Mouse (Mus musculus) heart, adult 2 months (tissue): ENCODE results near the gene Gabbr1. TPM values are rescaled to one million over a fixed set of nuclear protein-coding genes. Genes with fewer than 3 reads are reported as not detected.

Experiments used
- DNase-seq, 2 experiments: peaks; one replicate each; pipeline ENCODE4 v3.0.0; 2021
- H3K27ac ChIP-seq: fragments of 200-600 bp; 2 replicates; pipeline ENCODE4 v1.8.1; 2022
- H3K27me3 ChIP-seq: fragments of 200-500 bp; 2 replicates; pipeline ENCODE4 v1.6.1; 2012; ENCODE audit warnings: mild to moderate bottlenecking, low read length, inconsistent platforms, mixed read lengths; ENCODE audit not compliant: control insufficient read depth, insufficient read depth
- H3K36me3 ChIP-seq: fragments of 200-500 bp; 2 replicates; pipeline ENCODE4 v1.6.1; 2012; ENCODE audit warnings: low read length, inconsistent platforms; ENCODE audit not compliant: control insufficient read depth, insufficient read depth
- H3K4me1 ChIP-seq: fragments of 200-500 bp; 2 replicates; pipeline ENCODE4 v1.6.1; 2011; ENCODE audit warnings: low read length; ENCODE audit not compliant: control insufficient read depth, insufficient read depth
- H3K4me3 ChIP-seq: fragments of 200-600 bp; 2 replicates; pipeline ENCODE4 v1.8.1; 2022
- H3K79me2 ChIP-seq: fragments of 200-500 bp; replicated peaks from 2 replicates; pipeline ENCODE4 v1.6.1; 2012; ENCODE audit warnings: mild to moderate bottlenecking, inconsistent platforms, low read length, moderate library complexity, mixed read lengths; ENCODE audit not compliant: control insufficient read depth, insufficient read depth
- H3K9ac ChIP-seq: fragments of 200-500 bp; 2 replicates; pipeline ENCODE4 v1.6.1; 2012; ENCODE audit warnings: low read depth, mild to moderate bottlenecking, control low read depth, inconsistent platforms, low read length, mixed read lengths
- CTCF ChIP-seq: fragments of 200-600 bp; IDR thresholded peaks from 2 replicates; pipeline ENCODE4 v1.8.1; 2022; ENCODE audit warnings: antibody characterized with exemption, mild to moderate bottlenecking, moderate library complexity
- EP300 ChIP-seq: fragments of 200-500 bp; IDR thresholded peaks from 2 replicates; pipeline ENCODE4 v1.6.1; 2011; ENCODE audit warnings: low read depth, low read length, control low read depth; ENCODE audit not compliant: insufficient read depth
- POLR2A ChIP-seq: fragments of 200-500 bp; IDR thresholded peaks from 2 replicates; pipeline ENCODE4 v1.6.1; 2011; ENCODE audit warnings: mild to moderate bottlenecking, low read depth, low read length, control low read depth; ENCODE audit not compliant: insufficient read depth
- WGBS: fragments of 180-500 bp; shearing (Covaris S2); methylation state at CpG from one replicate; pipeline ENCODE4 v1.1.7; 2018; 5-methylcytosine and 5-hydroxymethylcytosine counted together
- intact Hi-C: fragments of 180-260 bp; cut with DNase I; formaldehyde crosslinking; loops from one replicate; pipeline ENCODE4 v1.15.1; 2025
- polyA plus RNA-seq: library from polyadenylated mRNA; depleted of rRNA; stranded (reverse); fragments of >200 nt; gene quantifications from 2 replicates; pipeline ENCODE4 v1.2.3, GENCODE M21; 2012
- total RNA-seq, 2 experiments: library from RNA; stranded (reverse); gene quantifications; 2 replicates each; pipeline ENCODE4 v1.2.3; 2021

Gene Gabbr1
- total and polyA plus RNA-seq, 3 experiments: 6.5 to 15.5 (median 6.7) TPM

DNA sequence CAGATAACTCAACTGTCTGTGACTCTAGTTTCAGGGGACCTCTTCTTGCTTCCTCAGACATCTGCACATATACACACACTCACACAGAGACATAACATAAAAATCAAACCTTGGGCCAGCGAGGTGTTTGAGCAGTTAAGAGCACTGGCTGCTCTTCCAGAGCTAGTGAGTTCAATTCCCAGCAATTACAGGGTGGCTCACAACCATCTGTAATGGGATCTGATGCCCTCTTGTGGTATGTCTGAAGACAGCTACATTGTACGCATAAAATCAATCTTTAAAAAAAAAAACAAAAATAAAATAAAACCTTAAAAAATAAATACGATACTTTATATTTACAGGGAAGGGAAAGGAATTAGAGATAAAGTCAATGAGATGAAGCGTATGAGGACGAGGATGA, 38.9 kb downstream of the Gabbr1 start:
- 65% methylated on average over 5 of the region's 5 CpGs for WGBS
- Histone ChIP-seq H3K27ac (no peak overlapping the region), H3K9ac (no peak overlapping the region), H3K36me3 (no peaks in the 10 kb centered on the region), H3K4me1 (no peaks in the 10 kb centered on the region), H3K79me2 (no peaks in the 10 kb centered on the region), H3K4me3 (no peak overlapping the region), H3K27me3 (no peaks in the 10 kb centered on the region)
- TF ChIP-seq EP300 (no peak), CTCF (peak; percentile 46)
- intact Hi-C loops: no loop called here
- DNase-seq: no peak

- intact Hi-C loops: no loop called here
- no peaks in the 10 kb centered on the region for H3K27me3 ChIP-seq
- 40% methylated on average over 10 of the region's 10 CpGs for WGBS
- H3K27ac ChIP-seq: no peak overlapping the region
- DNase-seq: no peak
- H3K4me3 ChIP-seq: no peak overlapping the region
- TF ChIP-seq EP300: no peak
- TF ChIP-seq CTCF: no peak
- TF ChIP-seq POLR2A: no peak
- H3K36me3 ChIP-seq: no peaks in the 10 kb centered on the region
- no peaks in the 10 kb centered on the region for H3K79me2 ChIP-seq
- no peaks in the 10 kb centered on the region for H3K4me1 ChIP-seq
- no peak overlapping the region for H3K9ac ChIP-seq
Observed at GRCm38 (mm10) chr17:37085545-37085944, 39.8 kb downstream of the Gabbr1 start.

- Histone ChIP-seq H3K9ac (no peak within 1 kb of the TSS), H3K27me3 (no peaks in the 10 kb centered on the region), H3K36me3 (no peaks in the 10 kb centered on the region), H3K79me2 (no peaks in the 10 kb centered on the region), H3K4me3 (no peak within 1 kb of the TSS), H3K4me1 (no peaks in the 10 kb centered on the region), H3K27ac (no peak within 1 kb of the TSS)
- intact Hi-C loops: no loop called here
- no peak for TF ChIP-seq EP300
- no peak for TF ChIP-seq POLR2A
- no peak for TF ChIP-seq CTCF
- DNase-seq: no peak
Observed at GRCm38 (mm10) chr17:37088399-37088798, 42.6 kb downstream of the Gabbr1 start, which contains the start of gene Olfr90. Gene Olfr90 (minus strand): TSS chr17:37088499.

GRCm38 (mm10) chr17:37092198-37092597, 46.4 kb downstream of the Gabbr1 start:
- intact Hi-C loops: no loop called here
- WGBS: 44% methylated on average over 1 of the region's 1 CpGs

GRCm38 (mm10) chr17:37093289-37093688, 47.5 kb downstream of the Gabbr1 start:
- no peaks in the 10 kb centered on the region for H3K36me3 ChIP-seq
- TF ChIP-seq POLR2A (no peak), CTCF (no peak), EP300 (no peak)
- no peak overlapping the region for H3K4me3 ChIP-seq
- no peaks in the 10 kb centered on the region for H3K79me2 ChIP-seq
- DNase-seq: no peak
- H3K4me1 ChIP-seq: no peaks in the 10 kb centered on the region
- no peak overlapping the region for H3K9ac ChIP-seq
- no peak overlapping the region for H3K27ac ChIP-seq
- WGBS: 66% methylated on average over 5 of the region's 5 CpGs
- intact Hi-C loops: no loop called here
- no peaks in the 10 kb centered on the region for H3K27me3 ChIP-seq

More at GRCm38 (mm10) chr17:37092198-37092597, 46.4 kb downstream of the Gabbr1 start:
- Histone ChIP-seq H3K79me2 (no peaks in the 10 kb centered on the region), H3K9ac (no peak overlapping the region), H3K27me3 (no peaks in the 10 kb centered on the region), H3K4me3 (no peak overlapping the region), H3K36me3 (no peaks in the 10 kb centered on the region), H3K27ac (no peak overlapping the region), H3K4me1 (no peaks in the 10 kb centered on the region)
- no peak for DNase-seq
- TF ChIP-seq CTCF: no peak
- no peak for TF ChIP-seq EP300
- TF ChIP-seq POLR2A: no peak

GRCm38 (mm10) chr17:37098178-37098577, 52.4 kb downstream of the Gabbr1 start, which contains the start of gene Olfr91:
Gene Olfr91 (minus strand): TSS chr17:37098278.
- intact Hi-C loops: no loop called here
- no peak within 1 kb of the TSS for H3K4me3 ChIP-seq
- no peak within 1 kb of the TSS for H3K9ac ChIP-seq
- H3K36me3 ChIP-seq: no peaks in the 10 kb centered on the region
- H3K27me3 ChIP-seq: no peaks in the 10 kb centered on the region
- 63% methylated on average over 1 of the region's 1 CpGs for WGBS
- TF ChIP-seq CTCF: no peak
- TF ChIP-seq EP300: no peak
- no peak for TF ChIP-seq POLR2A
- H3K79me2 ChIP-seq: no peaks in the 10 kb centered on the region
- H3K4me1 ChIP-seq: no peaks in the 10 kb centered on the region
- no peak within 1 kb of the TSS for H3K27ac ChIP-seq
- no peak for DNase-seq
